Mouse (Mus musculus) 3T3-L1 (cell line): ENCODE measurements around the gene Sh3bgrl.
"Not testable (repeated sequence)": the region's sequence is repeated elsewhere in the genome, so short reads cannot be mapped to it uniquely, and the experiment has no call there.

Experiments used
- DNase-seq: peaks from one replicate; pipeline ENCODE4 v3.0.0-alpha.2; 2015; ENCODE audit warnings: low read depth, low spot score

Gene Sh3bgrl

GRCm38 (mm10) chrX:109095245-109096242 is at the start of gene Sh3bgrl:
Sh3bgrl (plus strand) TSS chrX:109095365.
- peak; percentile 94 for DNase-seq

GRCm38 (mm10) chrX:109047773-109048172 is 47.4 kb upstream of the Sh3bgrl start:
- DNase-seq = no peak

DNA sequence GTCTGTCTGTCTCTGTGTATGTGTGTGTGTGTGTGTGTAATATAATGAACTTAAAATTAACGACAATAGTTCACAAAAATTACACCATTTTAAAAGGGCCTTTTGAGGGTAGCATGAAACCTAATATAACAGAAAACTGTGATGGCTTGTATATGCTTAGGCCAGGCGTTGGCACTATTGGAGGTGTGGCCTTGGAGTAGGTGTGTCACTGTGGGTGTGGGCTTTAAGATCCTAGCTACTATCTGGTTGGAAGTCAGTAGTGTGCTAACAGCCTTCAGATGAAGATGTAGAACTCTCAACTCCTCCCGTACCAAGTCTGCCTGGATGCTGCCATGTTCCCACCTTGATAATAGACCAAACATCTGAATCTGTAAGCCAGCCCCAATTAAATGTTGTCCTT is 23.4 kb upstream of the Sh3bgrl start:
- DNase-seq = no peak

- DNase-seq = peak; percentile 44
Measured at GRCm38 (mm10) chrX:109075716-109076115, 19.4 kb upstream of the Sh3bgrl start.

- peak; percentile 72 for DNase-seq
Measured at GRCm38 (mm10) chrX:109076355-109076754, 18.8 kb upstream of the Sh3bgrl start.

DNA sequence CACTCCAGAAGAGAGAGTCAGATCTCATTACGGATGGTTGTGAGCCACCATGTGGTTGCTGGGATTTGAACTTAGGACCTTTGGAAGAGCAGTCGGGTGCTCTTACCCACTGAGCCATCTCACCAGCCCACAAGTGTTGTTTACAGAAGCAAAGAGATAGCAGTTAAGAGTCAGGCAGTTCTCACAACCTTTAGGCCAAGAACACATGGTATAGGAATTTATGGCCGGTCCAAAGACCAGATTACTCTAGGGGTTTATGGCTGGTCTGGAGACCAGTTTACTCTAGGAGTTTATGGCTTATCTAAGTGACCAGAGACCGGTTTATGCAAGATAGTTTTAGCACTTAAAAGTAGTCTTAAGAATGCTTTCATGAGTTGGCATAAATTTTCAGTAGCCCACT is 15.8 kb upstream of the Sh3bgrl start:
- not testable (repeated sequence) for DNase-seq

GRCm38 (mm10) chrX:109087073-109087472 is 8.1 kb upstream of the Sh3bgrl start:
- no peak for DNase-seq

- DNase-seq = peak; percentile 45
Measured at GRCm38 (mm10) chrX:109094800-109095199, 365 bp upstream of the Sh3bgrl start.

DNA sequence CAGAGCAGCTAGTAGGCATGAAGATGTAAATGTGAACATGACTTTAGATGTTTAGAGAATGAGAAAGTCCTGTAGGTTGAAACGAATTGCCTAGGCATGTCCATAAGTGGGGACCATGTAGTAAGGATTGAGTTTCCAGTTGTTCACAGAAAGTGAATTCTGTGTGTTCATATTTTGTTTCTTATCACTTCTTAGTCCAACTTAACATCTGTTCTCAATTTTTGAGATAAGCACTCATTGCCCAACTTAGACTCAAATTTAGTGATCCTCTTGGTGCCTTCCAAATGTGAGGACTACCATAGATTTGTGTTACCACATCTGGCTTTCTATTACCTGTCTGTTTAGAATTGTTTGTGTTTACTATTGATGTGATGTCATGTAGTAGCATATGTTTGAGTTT is 3.3 kb downstream of the Sh3bgrl start:
- peak; percentile 4 for DNase-seq

DNA sequence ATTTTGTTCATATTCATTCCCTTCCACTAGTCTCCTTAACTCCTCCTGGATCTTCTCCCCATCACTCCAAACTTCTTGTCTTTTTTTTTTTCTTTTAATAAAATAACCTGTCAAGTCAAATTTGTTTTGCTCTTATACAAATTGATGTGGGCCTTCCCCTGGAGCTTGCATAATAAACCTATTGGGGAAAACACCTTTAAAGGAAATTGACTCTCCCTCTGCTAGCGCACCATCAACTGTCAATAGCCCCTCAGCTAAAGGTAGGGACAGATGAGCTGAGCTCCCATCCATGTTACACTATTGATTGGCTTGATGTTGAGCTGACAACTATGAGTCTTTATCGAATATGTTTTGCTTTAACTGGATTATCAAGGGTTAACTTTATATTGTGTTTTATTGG is 5.3 kb downstream of the Sh3bgrl start:
- DNase-seq = no peak

- DNase-seq = no peak
Measured at GRCm38 (mm10) chrX:109108117-109108805, 13.1 kb downstream of the Sh3bgrl start.

- DNase-seq = no peak
Measured at GRCm38 (mm10) chrX:109112885-109113284, 17.7 kb downstream of the Sh3bgrl start.

GRCm38 (mm10) chrX:109113401-109114280 is 18.5 kb downstream of the Sh3bgrl start:
- DNase-seq = no peak

- no peak for DNase-seq
Measured at GRCm38 (mm10) chrX:109119829-109120826, 25.0 kb downstream of the Sh3bgrl start.

DNA sequence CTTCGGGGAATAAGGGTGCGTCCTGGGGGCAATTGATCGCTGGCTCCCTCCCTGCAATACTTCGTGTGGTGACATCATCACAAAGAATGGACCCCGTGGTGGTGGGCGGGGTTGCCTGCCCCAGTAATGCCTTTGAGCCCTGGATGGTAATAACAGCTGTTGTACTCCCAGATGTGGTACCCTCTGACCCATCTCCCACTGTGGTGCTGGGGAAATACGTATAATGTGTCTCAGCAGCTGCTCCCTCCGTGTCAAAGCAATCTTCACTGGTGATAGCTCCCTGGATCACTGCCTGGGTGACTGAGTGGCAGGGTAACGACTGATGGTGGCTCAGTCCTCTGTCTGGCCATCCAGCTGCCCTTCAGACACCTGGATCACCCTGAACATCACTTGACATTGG is 26.0 kb downstream of the Sh3bgrl start:
- no peak for DNase-seq

GRCm38 (mm10) chrX:109122670-109123069 is 27.5 kb downstream of the Sh3bgrl start:
- DNase-seq = no peak

GRCm38 (mm10) chrX:109123762-109124161 is 28.6 kb downstream of the Sh3bgrl start:
- no peak for DNase-seq

DNA sequence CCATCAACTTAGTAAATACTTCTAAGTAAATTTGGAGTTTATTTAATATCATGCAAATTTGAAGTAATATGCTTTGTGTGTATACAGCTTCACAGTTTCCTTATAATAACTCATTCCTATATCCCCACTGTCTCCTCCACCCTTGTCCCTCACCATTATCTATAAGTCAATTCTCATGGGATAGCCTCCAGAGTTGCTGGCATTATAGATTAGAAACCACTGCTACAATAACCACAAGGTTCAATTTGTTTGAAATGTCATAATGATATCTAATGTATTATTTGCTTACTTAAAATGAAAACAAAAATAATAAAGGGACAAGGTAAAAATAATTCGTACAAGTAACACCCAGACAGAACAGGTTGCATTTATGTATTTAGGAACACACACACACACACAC is 31.7 kb downstream of the Sh3bgrl start:
- DNase-seq = no peak

- DNase-seq = no peak
Measured at GRCm38 (mm10) chrX:109127551-109128088, 32.5 kb downstream of the Sh3bgrl start.

DNA sequence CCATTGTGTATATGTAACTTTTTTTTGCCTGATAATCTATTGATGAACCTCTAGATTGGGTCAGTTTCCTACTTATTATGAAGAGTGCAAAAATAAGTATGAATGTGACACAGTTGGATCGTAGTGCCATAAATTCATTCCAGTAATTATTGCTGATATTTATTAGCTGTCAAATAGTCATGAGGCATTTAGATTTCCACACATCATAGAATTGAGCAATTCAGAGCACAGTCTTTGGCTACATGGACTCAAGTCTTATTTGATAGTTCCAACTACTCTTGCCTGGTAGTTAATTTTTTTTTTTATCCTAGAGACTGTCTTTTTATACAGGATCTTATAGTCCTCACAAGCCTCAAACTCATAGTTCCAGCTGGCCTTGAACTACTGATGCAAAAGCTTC is 34.9 kb downstream of the Sh3bgrl start:
- no peak for DNase-seq
